Mouse (Mus musculus): ENCODE data around the gene Rad51d.
"Not testable (repeated sequence)": the region's sequence is repeated elsewhere in the genome, so short reads cannot be mapped to it uniquely, and the experiment has no call there.

The Rad51d gene

DNA sequence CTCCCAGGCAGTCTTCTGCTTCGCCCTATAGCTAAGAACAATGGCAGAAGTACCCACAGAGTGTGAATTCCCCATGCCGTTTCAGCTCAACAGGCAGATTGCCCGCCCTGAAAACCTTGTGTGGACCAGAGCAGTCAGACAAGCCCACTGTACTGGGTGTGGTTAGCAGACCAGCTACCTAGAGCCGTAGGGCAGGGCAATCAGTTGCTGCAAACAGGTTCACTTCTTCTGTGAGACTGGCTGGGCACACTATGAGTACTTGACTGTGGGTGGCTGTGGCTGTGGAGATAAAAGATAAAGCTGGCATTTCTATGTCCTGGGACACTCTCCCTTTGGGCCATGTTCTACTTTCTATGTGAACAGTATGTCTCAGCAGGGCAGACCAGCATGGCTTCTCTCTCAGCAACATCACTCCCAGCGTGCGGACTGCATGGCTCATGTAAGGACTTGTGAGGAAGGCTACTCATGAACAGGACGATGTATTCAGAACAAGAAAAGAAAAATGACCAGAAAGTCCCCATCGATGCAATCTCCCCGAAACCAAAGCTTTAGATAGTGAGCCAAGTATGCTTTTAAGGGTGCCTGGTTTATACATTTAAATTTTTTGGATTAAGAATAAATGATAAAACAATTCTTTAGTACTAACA lies 35.0 kb downstream of the Rad51d start:
- no peak for DNase-seq (ENCODE audit: low spot score)

DNA sequence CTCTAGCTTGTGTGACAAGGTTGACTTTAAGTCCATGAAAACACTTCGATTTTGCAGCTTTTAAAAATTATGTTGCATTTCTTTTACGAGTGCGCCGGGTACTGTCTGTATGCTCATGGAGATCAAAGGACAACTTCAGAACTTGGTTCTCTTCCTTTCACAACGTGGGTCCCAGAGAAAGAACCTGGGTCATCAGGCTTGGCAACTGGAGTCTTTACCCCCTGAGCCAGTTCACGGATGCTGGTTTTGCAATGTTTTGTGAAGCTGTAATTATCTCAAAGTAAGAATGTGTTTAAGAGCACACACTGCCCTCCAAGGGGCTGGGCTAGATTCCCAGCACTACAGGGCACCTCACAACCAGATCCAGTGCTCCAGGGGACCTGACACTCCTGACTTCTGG lies 36.3 kb downstream of the Rad51d start:
- DNase-seq (ENCODE audit: low spot score) = no peak

DNA sequence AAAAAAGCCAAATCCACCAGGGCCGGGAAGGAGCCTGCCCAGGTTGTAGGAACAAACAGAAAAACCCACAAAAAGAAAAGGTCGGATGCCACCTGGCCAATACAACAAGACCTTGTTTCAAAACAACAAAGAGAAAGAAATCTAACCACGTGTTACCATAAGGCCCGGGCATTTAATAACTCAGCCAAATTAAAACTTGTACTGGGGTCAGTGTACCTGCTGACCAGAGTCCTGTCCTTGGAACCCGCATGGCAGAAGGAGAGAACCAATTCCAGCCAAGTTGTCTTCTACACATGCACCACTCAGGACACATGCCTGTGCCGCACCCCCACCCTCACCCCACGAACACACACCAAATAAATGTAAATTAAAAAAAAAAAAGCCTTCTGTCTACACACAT lies 37.5 kb downstream of the Rad51d start:
- DNase-seq (ENCODE audit: low spot score) = no peak

DNA sequence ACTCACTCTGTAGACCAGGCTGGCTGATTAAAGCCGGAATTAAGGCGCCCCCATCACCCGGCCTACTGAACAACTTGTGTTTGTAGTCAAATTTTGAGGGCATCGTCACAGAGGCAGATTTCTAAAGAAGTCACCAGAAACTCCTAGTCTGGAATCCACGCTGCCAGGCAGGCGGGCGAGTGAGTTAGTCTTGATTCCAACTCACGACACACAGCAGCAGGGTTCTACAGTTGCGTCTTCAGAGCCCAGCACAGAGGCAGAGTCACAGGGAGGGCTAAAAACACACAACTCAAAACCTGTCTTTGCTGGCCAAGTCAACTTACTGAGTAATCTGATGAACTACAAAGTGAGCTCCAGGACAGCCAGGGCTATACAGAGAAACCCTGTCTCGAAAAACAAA lies 37.9 kb downstream of the Rad51d start:
- no peak for DNase-seq (ENCODE audit: low spot score)

DNA sequence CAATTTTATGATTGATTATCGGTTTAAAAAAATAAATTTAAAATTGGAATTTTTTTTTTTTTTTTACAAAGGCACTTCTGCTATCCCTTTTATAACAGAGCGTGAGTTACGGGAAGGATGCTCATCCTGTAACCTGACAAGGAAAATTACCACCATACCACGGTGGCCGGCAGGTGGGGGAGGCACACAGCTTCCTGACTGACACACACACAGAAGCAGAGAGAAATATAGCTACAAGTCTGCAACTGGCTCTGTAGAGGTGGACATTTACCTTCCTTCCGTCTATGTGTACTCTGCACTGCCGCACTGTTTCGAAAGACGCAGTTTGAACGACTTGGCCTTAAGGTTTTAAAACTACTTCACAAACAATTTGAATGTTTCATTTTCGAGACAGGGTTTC lies 38.3 kb downstream of the Rad51d start:
- no peak for DNase-seq (ENCODE audit: low spot score)

DNA sequence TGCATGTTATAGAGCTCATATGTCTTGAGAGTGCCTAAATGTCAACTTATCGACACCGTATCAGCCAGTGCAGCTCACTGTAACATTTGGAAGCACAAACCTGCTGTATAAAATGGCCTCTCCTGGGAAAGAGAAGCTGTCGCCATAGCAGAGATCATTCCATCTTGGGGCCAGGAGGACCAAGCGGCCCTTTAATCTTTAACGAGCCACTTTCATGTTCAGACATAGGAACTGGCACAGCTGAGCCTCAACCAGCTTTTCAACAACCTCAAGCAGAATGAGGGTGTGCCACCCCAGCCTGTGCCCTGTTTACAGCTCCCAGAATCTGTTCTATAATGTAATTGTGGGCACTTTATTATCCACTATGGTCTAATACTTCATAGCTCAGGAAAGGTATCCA lies 40.2 kb downstream of the Rad51d start:
- DNase-seq (ENCODE audit: low spot score) = no peak

DNA sequence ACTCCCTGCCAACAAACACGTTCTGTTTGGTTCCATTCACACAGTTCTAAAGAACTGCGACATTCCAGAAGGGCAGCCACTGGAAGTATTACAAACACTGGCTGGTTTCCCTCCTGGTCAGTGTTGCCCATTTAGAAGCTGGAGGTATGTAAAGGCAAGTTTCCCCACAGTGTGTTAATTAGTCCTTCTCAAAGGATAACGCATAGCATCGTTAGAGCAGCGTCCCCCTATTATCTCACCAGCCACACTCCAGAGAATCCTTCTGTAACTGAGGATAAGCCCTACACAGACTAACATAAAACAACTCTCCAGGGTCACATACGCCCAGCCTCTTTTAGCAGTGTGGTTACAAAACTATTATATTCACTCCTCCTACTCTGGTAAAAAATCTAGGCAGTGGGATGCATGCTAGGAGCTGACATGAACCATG lies 42.8 kb downstream of the Rad51d start:
- DNase-seq (ENCODE audit: low spot score) = no peak

DNA sequence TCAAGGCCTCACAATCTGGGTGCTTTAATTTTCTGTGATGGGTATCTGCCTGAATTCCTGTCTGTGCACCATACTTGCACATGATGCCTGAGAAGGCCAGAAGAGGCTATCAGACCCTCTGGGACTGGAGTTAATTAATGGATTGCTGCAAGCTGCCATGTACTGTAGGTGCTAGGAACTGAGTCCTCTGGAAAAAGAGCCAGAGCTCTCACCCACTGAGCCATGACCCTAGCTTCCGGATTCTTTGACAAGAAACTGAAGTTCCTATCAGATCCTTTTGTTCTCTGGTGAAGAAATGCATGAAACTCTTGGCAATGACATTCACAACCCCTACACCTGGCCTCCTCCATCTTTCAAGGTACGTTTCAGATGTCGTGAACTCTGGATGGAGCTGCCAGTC lies 43.5 kb downstream of the Rad51d start:
- DNase-seq (ENCODE audit: low spot score) = no peak

DNA sequence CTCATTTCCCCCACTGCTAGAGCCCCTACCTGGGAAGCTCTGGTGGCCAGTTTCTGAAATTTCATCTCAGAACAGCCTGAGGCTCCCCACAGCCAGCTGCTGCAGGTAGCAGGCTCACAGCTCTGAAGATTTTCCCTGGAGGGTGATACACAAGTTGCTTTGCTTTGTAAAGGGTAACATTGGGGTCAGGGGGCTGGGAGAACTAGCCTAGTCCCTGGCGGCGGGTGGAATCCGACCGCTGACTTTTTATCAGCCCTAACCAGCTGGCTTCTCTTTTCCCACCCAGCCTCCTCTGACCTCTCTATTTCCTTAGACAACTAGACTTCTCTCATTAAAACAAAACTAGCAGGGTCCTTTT lies 44.4 kb downstream of the Rad51d start:
- no peak for DNase-seq (ENCODE audit: low spot score)

DNA sequence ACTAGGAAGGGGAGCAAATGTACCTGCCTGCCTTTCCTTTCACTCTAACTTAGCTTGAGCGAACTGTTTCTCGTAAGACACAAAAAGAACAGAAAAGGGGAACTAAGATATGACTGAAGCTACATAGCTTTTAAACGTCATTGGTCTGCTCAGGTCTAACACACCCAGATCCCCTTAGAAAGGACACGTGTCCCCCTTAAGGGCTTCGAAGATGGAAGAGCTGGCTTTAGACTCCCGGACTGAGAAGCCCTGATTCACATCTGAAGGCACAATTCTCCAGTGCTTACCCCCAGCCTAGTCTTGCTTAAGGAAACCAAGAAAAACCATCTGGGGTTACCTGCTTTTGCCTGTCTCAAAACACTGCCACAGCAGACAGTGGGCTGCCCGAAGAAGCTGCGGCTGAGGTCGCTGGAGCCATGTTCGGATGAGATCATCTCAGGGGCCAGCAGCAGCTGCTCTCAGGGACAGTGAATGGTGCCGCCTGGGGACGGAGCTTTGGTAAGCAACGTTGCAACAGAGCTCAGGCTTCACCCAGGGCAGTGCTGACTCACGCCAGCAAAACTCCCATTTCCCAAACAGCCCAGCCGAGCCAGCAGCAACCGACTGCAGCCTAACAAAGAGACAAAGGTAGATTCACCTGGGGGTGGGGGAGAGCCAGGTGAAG lies 44.9 kb downstream of the Rad51d start:
- peak; percentile 16 for DNase-seq (ENCODE audit: low spot score)

DNA sequence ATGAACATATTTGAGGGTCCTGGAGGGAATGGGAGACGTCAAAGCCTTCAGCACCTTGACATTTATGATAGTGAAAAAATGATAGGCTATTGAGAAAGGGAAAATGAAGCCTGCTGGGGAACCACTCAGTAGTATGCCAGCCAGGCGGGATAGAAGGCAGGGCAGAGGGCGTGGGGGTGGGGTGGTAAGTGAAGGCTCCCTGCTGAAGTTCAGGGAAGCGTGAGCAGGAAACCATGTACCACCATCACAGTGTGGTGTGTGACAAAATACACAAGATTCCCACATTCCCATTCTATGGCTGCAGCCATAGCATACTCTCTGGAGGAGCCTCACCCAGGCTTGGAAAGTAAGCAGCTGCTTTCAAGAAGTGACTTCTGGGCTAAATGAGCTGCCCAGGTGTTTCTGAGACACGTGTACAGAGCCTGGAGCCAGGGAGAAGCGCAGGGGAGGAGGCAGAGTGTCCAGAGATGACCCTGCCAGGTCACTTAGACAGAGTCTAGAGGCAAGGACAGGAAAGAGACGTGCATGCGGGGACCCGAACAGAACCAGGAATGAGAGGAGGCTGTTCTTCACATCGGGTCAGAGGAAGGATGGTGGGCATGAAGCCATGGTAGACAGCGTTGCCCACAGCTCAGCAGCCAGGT lies 45.5 kb downstream of the Rad51d start:
- no peak for DNase-seq (ENCODE audit: low spot score)

DNA sequence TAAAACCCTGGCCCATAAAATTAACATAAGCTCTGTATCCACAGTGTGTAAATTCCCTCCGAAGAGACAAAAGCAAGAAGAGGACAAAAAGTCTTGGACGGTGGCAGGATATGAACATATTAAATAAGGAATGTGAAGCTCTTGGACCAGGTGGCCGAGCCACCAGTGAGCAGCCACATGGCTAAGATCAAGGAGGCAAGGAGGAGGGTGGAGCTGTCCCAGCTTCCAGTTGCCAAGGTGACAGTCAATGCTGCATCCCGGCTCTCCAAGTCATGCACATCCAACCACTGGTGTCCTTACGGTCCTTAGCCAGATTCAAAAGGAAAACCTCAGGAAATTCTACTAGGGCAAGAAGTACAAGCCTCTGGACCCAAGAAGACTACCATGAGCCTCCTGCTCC lies 51.9 kb downstream of the Rad51d start:
- no peak for DNase-seq (ENCODE audit: low spot score)

DNA sequence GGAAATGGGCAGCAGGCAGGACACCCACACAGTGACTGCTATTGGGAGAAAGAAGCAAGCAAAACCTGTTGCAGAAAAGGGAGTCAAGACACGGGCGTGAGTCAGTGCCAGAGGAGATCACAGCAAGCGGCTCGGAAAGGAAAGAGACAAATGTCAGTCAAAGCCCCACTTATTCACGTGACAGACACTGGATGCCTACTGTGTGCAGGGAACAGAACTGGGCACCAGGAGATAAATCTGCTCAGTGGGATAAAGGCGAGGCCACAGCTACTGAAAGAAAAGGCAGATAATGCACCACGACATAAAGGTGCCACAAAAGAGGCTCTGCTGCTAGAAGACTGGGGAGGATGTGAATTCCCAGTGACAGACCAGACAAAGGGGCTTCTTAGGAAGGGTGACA lies 52.6 kb downstream of the Rad51d start:
- no peak for DNase-seq (ENCODE audit: low spot score)

DNA sequence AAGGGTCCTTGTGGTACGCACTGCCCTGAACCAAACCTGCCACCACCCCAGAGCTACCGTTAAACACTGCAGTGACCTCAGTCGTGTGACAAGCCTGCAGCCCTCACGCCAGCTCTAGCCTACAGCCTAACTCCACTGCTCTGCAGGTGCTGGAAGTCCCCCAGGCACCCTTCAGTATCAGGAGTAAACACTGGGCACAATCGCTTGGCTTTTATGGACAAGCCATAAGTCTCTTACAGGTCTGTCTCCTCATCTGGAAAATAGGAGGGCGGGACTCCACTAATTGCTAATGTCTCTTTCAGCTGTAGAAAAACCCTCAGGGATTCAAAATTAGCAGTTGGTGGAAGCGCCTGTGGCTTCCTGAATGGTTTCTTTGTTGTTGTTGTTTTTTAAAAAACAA lies 53.2 kb downstream of the Rad51d start:
- no peak for DNase-seq (ENCODE audit: low spot score)

DNA sequence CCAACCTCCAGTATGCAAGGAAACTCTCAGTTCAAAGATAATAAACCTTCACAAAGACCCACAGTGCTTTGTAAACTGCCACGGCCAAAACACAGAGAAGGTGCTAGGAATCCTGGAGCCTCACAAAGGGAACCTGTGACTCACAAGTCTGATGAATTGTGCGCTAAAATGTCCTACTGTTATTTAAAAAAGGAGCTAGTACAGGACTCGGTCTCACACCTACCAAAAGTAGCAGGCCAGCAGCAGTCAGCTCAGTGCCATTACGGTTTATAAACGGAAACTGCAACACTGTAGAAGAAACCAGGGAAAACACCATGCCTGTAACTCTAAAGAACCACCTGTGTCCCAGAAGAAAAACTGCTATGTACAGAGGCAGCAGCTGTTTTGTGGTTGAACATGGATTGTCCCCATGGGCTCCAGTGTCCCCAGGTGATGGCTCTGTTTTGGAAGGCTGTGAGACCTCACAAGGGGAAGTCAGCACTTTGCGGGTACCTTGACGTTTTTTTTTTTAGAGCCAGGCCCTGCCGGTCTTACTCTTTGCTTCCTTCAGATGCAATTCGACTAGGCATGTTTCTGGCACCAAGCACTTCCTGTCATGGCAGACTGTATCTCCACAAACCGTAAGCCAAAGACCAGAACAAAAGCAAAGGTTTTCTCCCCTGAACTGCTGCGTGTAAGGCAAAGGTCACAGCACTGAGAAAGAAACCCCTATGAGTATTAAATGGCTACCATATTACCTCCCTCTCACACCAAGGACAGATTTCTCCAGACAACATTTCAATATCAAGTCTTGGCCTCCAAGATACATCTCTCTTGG lies 54.6 kb downstream of the Rad51d start:
- DNase-seq (ENCODE audit: low spot score) = no peak

DNA sequence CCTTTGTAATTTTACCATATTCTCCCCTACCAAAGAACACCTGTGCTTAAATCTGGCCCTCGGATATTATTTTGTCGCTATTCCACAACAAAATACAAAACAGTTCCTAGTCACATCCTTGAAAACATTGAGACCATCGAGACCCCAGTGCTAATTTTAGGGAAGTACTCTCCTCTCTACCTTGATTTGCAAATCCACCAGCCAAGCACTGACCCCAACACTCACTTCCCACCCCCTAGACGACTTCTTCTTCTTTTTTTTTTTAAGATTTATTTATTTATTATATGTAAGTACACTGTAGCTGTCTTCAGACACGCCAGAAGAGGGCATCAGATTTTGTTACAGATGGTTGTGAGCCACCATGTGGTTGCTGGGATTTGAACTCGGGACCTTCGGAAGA lies 56.1 kb downstream of the Rad51d start:
- DNase-seq (ENCODE audit: low spot score) = not testable (repeated sequence)

DNA sequence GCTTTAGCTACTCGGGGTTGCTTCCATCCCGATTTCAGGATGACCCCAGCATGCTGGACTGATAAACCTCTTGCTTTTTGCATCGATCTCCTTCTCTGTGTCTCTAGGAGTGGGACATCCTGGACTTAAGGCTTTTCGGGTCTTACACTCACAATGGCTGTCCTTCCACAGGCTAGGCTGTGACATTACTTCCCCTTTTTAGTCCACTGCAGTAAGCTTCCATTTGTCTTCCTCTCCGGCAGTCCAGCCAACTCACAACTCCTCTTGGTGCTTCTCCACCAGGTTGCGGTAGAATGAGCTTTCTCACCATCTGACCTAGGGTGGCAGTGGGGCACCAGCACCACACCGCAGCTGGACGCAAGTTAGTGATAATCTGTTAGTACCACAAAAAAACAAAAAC lies 56.5 kb downstream of the Rad51d start:
- no peak for DNase-seq (ENCODE audit: low spot score)

DNA sequence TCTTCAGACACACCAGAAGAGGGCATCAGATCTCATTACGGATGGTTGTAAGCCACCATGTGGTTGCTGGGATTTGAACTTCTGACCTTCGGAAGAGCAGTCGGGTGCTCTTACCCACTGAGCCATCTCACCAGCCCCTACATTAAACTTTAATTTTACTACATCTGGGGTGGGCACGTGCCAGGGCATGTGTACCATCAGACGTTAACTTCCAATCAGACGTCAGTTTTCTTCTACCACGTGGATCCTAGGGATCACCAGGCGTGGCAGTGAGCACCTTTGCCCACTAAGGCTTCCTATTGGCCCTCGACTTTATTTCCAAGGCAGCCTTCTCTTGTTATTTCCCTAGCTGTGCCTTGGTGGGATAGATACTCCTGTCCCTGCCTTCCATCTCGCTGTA lies 58.0 kb downstream of the Rad51d start:
- not testable (repeated sequence) for DNase-seq (ENCODE audit: low spot score)

DNA sequence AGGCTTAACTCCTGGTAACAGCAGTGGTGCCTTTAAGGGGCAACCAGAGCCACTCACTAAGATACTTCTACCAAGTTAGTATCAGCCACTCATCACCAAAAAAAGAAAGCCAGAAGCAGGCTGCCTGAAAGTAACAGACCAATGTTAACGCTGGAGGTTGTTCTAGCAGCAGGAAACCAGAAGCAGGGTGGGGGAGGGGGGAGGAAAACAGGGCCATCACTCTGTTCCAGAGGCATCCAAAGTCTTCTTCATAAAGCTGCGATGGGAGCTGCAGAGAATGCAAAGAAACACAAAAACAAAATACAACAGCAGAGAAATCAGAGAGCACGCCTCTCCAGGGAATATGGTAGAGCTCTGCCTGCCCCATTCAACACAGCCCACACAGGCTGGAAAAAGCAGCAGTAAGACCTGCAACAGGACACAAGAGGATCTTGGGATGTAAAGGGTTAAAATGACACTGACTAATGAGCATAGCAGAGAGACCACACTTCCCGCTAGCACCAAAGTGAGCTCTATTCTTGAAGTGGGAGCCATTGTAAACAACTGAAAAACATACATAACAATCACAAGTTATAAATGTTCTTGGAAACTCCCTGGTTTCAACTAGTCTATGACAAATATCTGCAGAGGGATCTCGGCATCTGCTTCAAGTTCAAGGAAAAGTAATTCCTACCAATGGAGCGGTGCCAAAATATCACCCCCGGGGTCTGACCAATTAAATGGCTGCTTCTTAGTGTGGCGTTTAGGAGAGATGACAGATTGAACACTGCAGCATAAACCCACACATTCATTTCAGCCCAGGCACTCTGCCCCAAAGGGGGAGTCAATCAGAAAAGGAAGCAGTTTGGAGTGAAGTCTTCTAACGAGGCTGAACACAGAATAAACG lies 59.2 kb downstream of the Rad51d start:
- DNase-seq (ENCODE audit: low spot score) = no peak

DNA sequence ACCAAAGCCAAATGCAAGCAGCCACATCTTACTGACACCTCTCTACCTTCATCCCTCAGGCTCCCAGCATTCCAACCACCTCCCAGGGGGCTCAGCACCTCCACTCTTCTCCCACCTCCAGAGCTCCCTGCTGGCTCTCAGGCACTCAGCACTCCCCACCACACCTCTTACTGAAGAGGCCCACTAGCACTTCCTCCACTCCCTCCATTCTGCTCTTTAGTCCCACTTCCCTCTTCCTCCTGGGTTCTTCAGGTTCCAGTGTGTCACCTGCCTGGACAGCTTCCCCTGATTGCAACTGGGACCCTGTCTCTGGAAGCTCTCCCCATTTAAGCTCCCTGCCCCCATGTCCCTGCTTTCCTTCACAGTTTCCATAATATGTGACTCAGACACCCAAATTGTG lies 63.6 kb downstream of the Rad51d start:
- no peak for DNase-seq (ENCODE audit: low spot score)

Data from urinary bladder, postnatal 10 days (tissue).